8 mouse cellular contexts compared by ENCODE assay signal in genomic region chr2:27513861-27514260, GRCm38 (mm10). TPM values are rescaled to one million over a fixed set of nuclear protein-coding genes. Genes with fewer than 3 reads are reported as not detected.
A peak's percentile ranks its signal among the peaks of the same experiment; 100 is the strongest.
DNase-seq lines count a peak whose midpoint lies in the region; ATAC-seq and TF ChIP-seq lines count a peak whose summit lies in the region.

No protein-coding gene starts in this region.

- peak overlapping the region; percentile 88 for H3K4me2 ChIP-seq in heart, embryonic 14.5 days (ENCODE audit: low read length)
- H3K4me2 ChIP-seq in forebrain, embryonic 11.5 days (ENCODE audit: low read depth, low read length, severe bottlenecking): peak overlapping the region; percentile 96
- H3K4me2 ChIP-seq in liver, embryonic 12.5 days: peak overlapping the region; percentile 83

- intact Hi-C loops in heart, postnatal 14 days (cut with DNase I): loop anchor here (2.0 kb wide), 1 partner anchor 25 kb away; no protein-coding TSS in a partner anchor

- ATAC-seq in heart, embryonic 14.5 days (ENCODE audit: insufficient number of reproducible peaks, insufficient read depth, low FRiP score, low read depth): no peak
- no peak for ATAC-seq in forebrain, embryonic 11.5 days (replicated peaks; ENCODE audit: low FRiP score)
- ATAC-seq in liver, embryonic 12.5 days: no peak

- peak overlapping the region; percentile 79 to 91; a peak in 3 of 4 replicates for H3K4me3 ChIP-seq in heart, embryonic 14.5 days (ENCODE audit: control insufficient read depth in 1 of 2, insufficient read depth in 1 of 2, low read depth in 1 of 2, low read length in 2 of 2)
- peak overlapping the region; percentile 99 for H3K4me3 ChIP-seq in E14TG2a.4 (replicated peaks; ENCODE audit: low read length)
- no peak overlapping the region for H3K4me3 ChIP-seq in forebrain, embryonic 11.5 days (ENCODE audit: low read depth, low read length)
- H3K4me3 ChIP-seq in liver, embryonic 12.5 days: peak overlapping the region; percentile 94

- no peak for TF ChIP-seq CTCF in E14TG2a.4 (conservative IDR thresholded peaks at IDR 0.05; ENCODE audit: low read length)

- no peaks in the 10 kb centered on the region for H3K9me3 ChIP-seq in heart, embryonic 14.5 days (ENCODE audit: control insufficient read depth, low read length)
- H3K9me3 ChIP-seq in E14TG2a.4 (ENCODE audit: low read length): 0 out of 2 replicates have a peak, but pooled peaks cover 4% of the 10 kb centered on the region
- no peaks in the 10 kb centered on the region for H3K9me3 ChIP-seq in forebrain, embryonic 11.5 days (ENCODE audit: control insufficient read depth, low read length)
- H3K9me3 ChIP-seq in liver, embryonic 12.5 days (replicated peaks): 0 out of 2 replicates have a peak, but pooled peaks cover 8% of the 10 kb centered on the region

- no peak for DNase-seq in heart, postnatal 14 days
- no peak for DNase-seq in forebrain, embryonic 11.5 days (ENCODE audit: low spot score)
- no peak for DNase-seq in embryo, embryonic 10.5 days (ENCODE audit: low spot score)
- no peak for DNase-seq in ovary, postnatal 36 days (ENCODE audit: low spot score)
- no peak for DNase-seq in lung, postnatal 10 days

- peaks cover 5% of the 10 kb centered on the region for H3K36me3 ChIP-seq in heart, embryonic 14.5 days (ENCODE audit: control insufficient read depth, insufficient read depth, low read length)
- H3K36me3 ChIP-seq in E14TG2a.4 (ENCODE audit: insufficient read depth, low read length): peaks cover 27% of the 10 kb centered on the region
- H3K36me3 ChIP-seq in forebrain, embryonic 11.5 days (ENCODE audit: control insufficient read depth, insufficient read depth, low read length): no peaks in the 10 kb centered on the region
- H3K36me3 ChIP-seq in liver, embryonic 12.5 days: peaks cover 16% of the 10 kb centered on the region

- H3K27ac ChIP-seq in heart, embryonic 14.5 days (replicated peaks in 1 of 2; ENCODE audit: control insufficient read depth in 1 of 2, insufficient read depth in 1 of 2, low read depth in 2 of 2, low read length in 2 of 2): peak overlapping the region; percentile 75 to 90
- no peak overlapping the region for H3K27ac ChIP-seq in forebrain, embryonic 11.5 days (ENCODE audit: low read depth, low read length)
- peak overlapping the region; percentile 87 for H3K27ac ChIP-seq in liver, embryonic 12.5 days

- no peaks in the 10 kb centered on the region for H3K27me3 ChIP-seq in heart, embryonic 14.5 days (ENCODE audit: control insufficient read depth, insufficient read depth, low read length)
- H3K27me3 ChIP-seq in E14TG2a.4 (ENCODE audit: insufficient read depth, low read length): no peaks in the 10 kb centered on the region
- no peaks in the 10 kb centered on the region for H3K27me3 ChIP-seq in forebrain, embryonic 11.5 days (ENCODE audit: control insufficient read depth, insufficient read depth, low read length)
- no peaks in the 10 kb centered on the region for H3K27me3 ChIP-seq in liver, embryonic 12.5 days (replicated peaks)

- peak overlapping the region; percentile 88 for H3K9ac ChIP-seq in heart, embryonic 14.5 days (ENCODE audit: low read length)
- H3K9ac ChIP-seq in forebrain, embryonic 11.5 days (ENCODE audit: low read length): peak overlapping the region; percentile 86
- peak overlapping the region; percentile 96 for H3K9ac ChIP-seq in liver, embryonic 12.5 days

- peaks cover 11 to 27% of the 10 kb centered on the region in 2 experiments for H3K4me1 ChIP-seq in heart, embryonic 14.5 days (ENCODE audit: control insufficient read depth in 2 of 2, insufficient read depth in 2 of 2, low read length in 2 of 2)
- peaks cover 70% of the 10 kb centered on the region for H3K4me1 ChIP-seq in E14TG2a.4 (replicated peaks; ENCODE audit: low read depth, low read length)
- H3K4me1 ChIP-seq in forebrain, embryonic 11.5 days (replicated peaks; ENCODE audit: control insufficient read depth, insufficient read depth, low read length): peaks cover 15% of the 10 kb centered on the region; the same call in 1 of the 2 replicates
- peaks cover 43% of the 10 kb centered on the region for H3K4me1 ChIP-seq in liver, embryonic 12.5 days

- 68% methylated on average over 5 of the region's 5 CpGs for WGBS in heart, embryonic 14.5 days
- WGBS in forebrain, embryonic 11.5 days: 78% methylated on average over 5 of the region's 5 CpGs
- 58% methylated on average over 5 of the region's 5 CpGs for WGBS in liver, embryonic 12.5 days (ENCODE audit: insufficient replicate concordance)

RNA-seq across cellular contexts. Expression of gene Wdr5, which starts 1.1 kb away (rescaled TPM):
- 29.5 and 30.2 TPM in 2 replicates for polyA plus RNA-seq in heart, embryonic 14.5 days (2014; fragmentation: Nextera tagmentation; extraction: Ambion mirVana)
- total RNA-seq in heart, postnatal 14 days (2021): 10 to 100 TPM; 21.4 to 25.3 TPM
- polyA plus RNA-seq in forebrain, embryonic 11.5 days (2014; fragmentation: Nextera tagmentation; extraction: Ambion mirVana): 74.5 and 84.0 TPM in 2 replicates
- 47.2 and 47.3 TPM in 2 replicates for polyA plus RNA-seq in liver, embryonic 12.5 days (2016; fragmentation: Nextera tagmentation; extraction: Ambion mirVana)

RNA-seq across cellular contexts. Expression of gene Brd3, which starts 6.4 kb away (rescaled TPM):
- 70.8 and 74.8 TPM in 2 replicates for polyA plus RNA-seq in heart, embryonic 14.5 days (2014; fragmentation: Nextera tagmentation; extraction: Ambion mirVana)
- 10 to 100 TPM; 39.6 to 41.3 TPM for total RNA-seq in heart, postnatal 14 days (2021)
- polyA plus RNA-seq in forebrain, embryonic 11.5 days (2014; fragmentation: Nextera tagmentation; extraction: Ambion mirVana): 188 and 191 TPM in 2 replicates
- 38.5 and 39.0 TPM in 2 replicates for polyA plus RNA-seq in liver, embryonic 12.5 days (2016; fragmentation: Nextera tagmentation; extraction: Ambion mirVana)
